ENCODE assay signal across 12 mouse cellular contexts in the genomic region with DNA sequence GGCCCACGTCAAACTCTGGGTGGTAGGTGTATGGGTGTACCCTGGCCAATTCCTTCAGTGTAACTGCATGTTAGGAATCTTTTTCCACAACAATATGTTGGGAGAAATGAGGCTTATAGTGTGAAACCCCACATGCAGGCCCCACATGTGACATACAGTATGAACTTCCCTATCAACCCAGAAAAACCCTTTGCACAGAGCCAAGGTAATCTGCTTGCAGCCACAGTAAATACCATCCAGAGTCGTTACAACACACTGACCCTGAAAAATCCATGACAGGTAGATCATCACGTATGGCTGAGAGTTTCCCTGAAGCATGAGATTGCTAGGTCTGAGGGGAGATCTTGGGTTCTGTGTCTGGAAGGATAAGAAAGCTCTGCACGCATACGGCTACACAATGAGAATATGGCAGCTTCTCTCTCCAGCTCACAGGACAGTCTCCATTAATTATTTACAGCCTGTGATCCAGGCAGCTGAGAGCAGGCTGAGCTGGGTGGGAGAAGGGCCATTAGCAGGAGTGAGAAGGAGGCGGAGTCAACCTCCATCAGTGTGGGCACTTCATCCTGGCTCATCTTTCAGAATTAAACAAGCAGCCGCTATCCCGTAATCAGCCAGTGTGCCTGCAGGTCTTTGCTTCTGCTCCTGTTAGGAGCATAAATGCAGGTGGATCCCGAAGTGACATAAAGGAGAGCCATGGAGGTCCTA. TPM values are rescaled to one million over a fixed set of nuclear protein-coding genes. Genes with fewer than 3 reads are reported as not detected.
A peak's percentile ranks its signal among the peaks of the same experiment; 100 is the strongest.
DNase-seq lines count a peak whose midpoint lies in the region; ATAC-seq and TF ChIP-seq lines count a peak whose summit lies in the region.
"Had no signal": no experiment of that assay in that cellular context is flagged by ENCODE, and none has a peak within 500 bp of the region (broad histone marks: within the 10 kb centered on the region; RNA-seq: fewer than 3 reads in every experiment).

No protein-coding gene starts in this region.

- H3K4me1 ChIP-seq in liver, embryonic 11.5 days (replicated peaks; ENCODE audit: control insufficient read depth, insufficient read depth, low read length) = no peaks in the 10 kb centered on the region
- no peaks in the 10 kb centered on the region for H3K4me1 ChIP-seq in forebrain, postnatal 0 days (ENCODE audit: insufficient read depth)
- H3K4me1 ChIP-seq in thymus, adult 2 months (replicated peaks; ENCODE audit: control insufficient read depth, insufficient read depth, low read length) = no peaks in the 10 kb centered on the region

- H3K36me3 ChIP-seq in liver, embryonic 11.5 days (ENCODE audit: control insufficient read depth, insufficient read depth, low read length) = no peaks in the 10 kb centered on the region
- H3K36me3 ChIP-seq in forebrain, postnatal 0 days (ENCODE audit: insufficient read depth) = no peaks in the 10 kb centered on the region
- no peaks in the 10 kb centered on the region for H3K36me3 ChIP-seq in thymus, adult 2 months (ENCODE audit: control insufficient read depth, insufficient read depth, low read length)

- no peak overlapping the region for H3K4me3 ChIP-seq in liver, embryonic 11.5 days (ENCODE audit: low read depth, low read length)
- H3K4me3 ChIP-seq in forebrain, postnatal 0 days (ENCODE audit: low read depth, low read length) = no peak overlapping the region
- H3K4me3 ChIP-seq in thymus, adult 2 months (ENCODE audit: control insufficient read depth, insufficient read depth, low read length) = no peak overlapping the region

- 60% methylated on average over 9 of the region's 9 CpGs for WGBS in liver, embryonic 11.5 days
- 45% methylated on average over 9 of the region's 9 CpGs for WGBS in forebrain, postnatal 0 days
- 94% methylated on average over 9 of the region's 9 CpGs for WGBS in thymus, adult 2 months

- H3K27ac ChIP-seq in liver, embryonic 11.5 days (ENCODE audit: low read depth, low read length) = no peak overlapping the region
- no peak overlapping the region for H3K27ac ChIP-seq in forebrain, postnatal 0 days (ENCODE audit: low read depth, low read length)
- no peak overlapping the region for H3K27ac ChIP-seq in thymus, adult 2 months (ENCODE audit: control insufficient read depth, insufficient read depth, low read length)

- H3K9ac ChIP-seq in liver, embryonic 11.5 days (ENCODE audit: low read depth, low read length) = no peak overlapping the region
- no peak overlapping the region for H3K9ac ChIP-seq in forebrain, postnatal 0 days

- DNase-seq in liver, embryonic 11.5 days (ENCODE audit: low spot score) = peak; percentile 31
- no peak for DNase-seq in liver
- DNase-seq in forebrain, postnatal 0 days = peak; percentile 6
- DNase-seq in kidney, postnatal 4 days = peak; percentile 38 to 56
- peak; percentile 77 for DNase-seq in retina, postnatal 1 day
- no peak for DNase-seq in thymus, adult 2 months
- DNase-seq in heart, postnatal 4 days = no peak
- DNase-seq: layer of hippocampus, adult 9-11 months; right cerebral cortex, postnatal 4 days; thymus, postnatal 14 days had no signal

- H3K9me3 ChIP-seq in liver, embryonic 11.5 days (ENCODE audit: control insufficient read depth, low read length) = no peaks in the 10 kb centered on the region
- H3K9me3 ChIP-seq in forebrain, postnatal 0 days (ENCODE audit: low read length) = no peaks in the 10 kb centered on the region

- no peaks in the 10 kb centered on the region for H3K27me3 ChIP-seq in liver, embryonic 11.5 days (replicated peaks; ENCODE audit: control insufficient read depth, insufficient read depth, low read length)
- no peaks in the 10 kb centered on the region for H3K27me3 ChIP-seq in forebrain, postnatal 0 days (ENCODE audit: insufficient read depth, low read length)
- no peaks in the 10 kb centered on the region for H3K27me3 ChIP-seq in thymus, adult 2 months (ENCODE audit: control insufficient read depth, insufficient read depth, low read length)

- no peak for TF ChIP-seq POLR2A in thymus, adult 2 months (IDR thresholded peaks at IDR 0.05; ENCODE audit: control insufficient read depth, extremely low read depth, insufficient read depth, low read length, poor library complexity)

- H3K4me2 ChIP-seq in liver, embryonic 11.5 days = no peak overlapping the region
- H3K4me2 ChIP-seq in forebrain, postnatal 0 days (ENCODE audit: low read depth) = no peak overlapping the region

- no peak for TF ChIP-seq CTCF in forebrain, postnatal 0 days (IDR thresholded peaks at IDR 0.05; ENCODE audit: low read depth)
- no peak for TF ChIP-seq CTCF in thymus, adult 2 months (IDR thresholded peaks at IDR 0.05; ENCODE audit: borderline replicate concordance, control insufficient read depth, extremely low read depth, insufficient read depth, low read length, poor library complexity)

- ATAC-seq in liver, embryonic 11.5 days (replicated peaks; ENCODE audit: low FRiP score) = no peak
- ATAC-seq in forebrain, postnatal 0 days = no peak
- ATAC-seq: activated CD4-positive, CD25-positive, alpha-beta regulatory T cell, adult 4 months had no signal

RNA-seq across cellular contexts. Expression of a gene that starts 18.6 kb away (rescaled TPM):
- polyA plus RNA-seq in liver, embryonic 11.5 days (2014; fragmentation: Nextera tagmentation; extraction: Ambion mirVana) = not detected in 2 replicates
- total RNA-seq in forebrain, postnatal 0 days (2014; rRNA removed) = not detected in 2 replicates
- polyA plus RNA-seq in forebrain, postnatal 0 days (2015; fragmentation: Nextera tagmentation; extraction: Ambion mirVana) = not detected in 2 replicates
- not detected in 2 replicates for polyA plus RNA-seq in thymus, adult 2 months (2012; rRNA removed)
- not detected for total RNA-seq in heart, postnatal 4 days (2021)
- total RNA-seq: liver, adult 2 months had no signal
- polyA plus RNA-seq: activated CD4-positive, CD25-positive, alpha-beta regulatory T cell, adult 4 months; liver, adult 2 months had no signal

RNA-seq across cellular contexts. Expression of a gene that starts 41.0 kb away (rescaled TPM):
- 8.9 and 9.3 TPM in 2 replicates for polyA plus RNA-seq in liver, embryonic 11.5 days (2014; fragmentation: Nextera tagmentation; extraction: Ambion mirVana)
- total RNA-seq in forebrain, postnatal 0 days (2014; rRNA removed) = 3.1 and 3.3 TPM in 2 replicates
- polyA plus RNA-seq in forebrain, postnatal 0 days (2015; fragmentation: Nextera tagmentation; extraction: Ambion mirVana) = 1.3 and 2.2 TPM in 2 replicates
- 24.0 and 29.9 TPM in 2 replicates for polyA plus RNA-seq in thymus, adult 2 months (2012; rRNA removed)
- 10 to 100 TPM; 11.9 to 14.0 TPM for total RNA-seq in heart, postnatal 4 days (2021)

Comparison
In these comparisons a context has a peak if more than half of its experiments do, and no peak if none do; other contexts are left out.
1. DNase-seq: peak in liver, embryonic 11.5 days (single experiment), forebrain, postnatal 0 days (single experiment), kidney, postnatal 4 days (2 of 2) and retina, postnatal 1 day (single experiment); none in liver (single experiment), thymus, adult 2 months (single experiment) and heart, postnatal 4 days (single experiment).